Mouse (Mus musculus) ES-Bruce4 (cell line): ENCODE data around the gene Olfr1349.

ENCODE experiments used
- CTCF ChIP-seq: IDR thresholded peaks from one replicate; pipeline ENCODE4 v1.8.1; 2011; ENCODE audit warnings: low read depth, low read length
- EP300 ChIP-seq: IDR thresholded peaks from 2 replicates; pipeline ENCODE4 v1.6.1; 2011; ENCODE audit warnings: low read depth, low read length; ENCODE audit not compliant: insufficient read depth
- POLR2A ChIP-seq: IDR thresholded peaks from one replicate; pipeline ENCODE4 v1.8.1; 2011; ENCODE audit warnings: low read length; ENCODE audit not compliant: insufficient read depth

DNA sequence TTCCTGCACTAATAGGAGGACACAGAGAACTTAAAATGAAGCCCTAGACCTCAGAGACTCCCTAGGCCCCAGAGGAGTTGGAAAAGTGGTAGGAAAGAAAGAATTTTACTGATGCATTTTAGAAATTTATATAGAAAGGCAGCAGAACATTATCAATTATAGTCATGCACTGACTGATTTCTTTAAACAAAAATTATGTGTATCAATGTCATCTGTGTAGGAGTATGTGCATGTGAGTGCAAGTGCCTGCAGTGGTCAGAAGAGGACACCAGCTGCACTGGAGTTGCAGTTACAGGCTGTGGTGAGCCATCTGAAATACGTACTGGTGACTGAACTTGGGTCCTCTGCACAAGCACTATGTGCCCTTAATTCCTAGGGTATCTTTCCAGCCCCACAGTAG is 23.1 kb downstream of the Olfr1349 start, which contains the start of gene Olfr1347:
- no peak for TF ChIP-seq CTCF
- no peak for TF ChIP-seq POLR2A
- TF ChIP-seq EP300, result no peak
